Mouse (Mus musculus): ENCODE results near the gene Ldlrad2.
"Not testable (repeated sequence)": the region's sequence is repeated elsewhere in the genome, so short reads cannot be mapped to it uniquely, and the experiment has no call there.

Gene Ldlrad2

DNA sequence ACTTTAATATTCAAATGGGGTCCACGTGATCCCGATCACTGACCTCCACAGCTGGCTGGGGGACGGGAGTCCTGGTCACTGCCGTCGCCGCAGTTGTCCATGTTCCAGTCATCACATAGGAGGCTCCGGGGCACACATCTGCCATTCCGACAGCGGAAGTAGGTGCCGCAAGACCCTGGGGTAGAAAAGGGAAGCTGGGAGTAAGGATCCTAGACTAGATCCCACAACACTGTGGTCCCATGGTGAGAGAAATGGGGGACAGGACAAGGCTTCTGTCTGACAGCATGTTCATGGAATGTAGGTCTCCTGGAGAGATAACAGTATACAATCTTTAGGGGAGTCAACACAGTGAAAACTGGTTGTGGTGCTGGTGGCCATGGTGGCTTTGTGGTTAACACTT, at the start of gene Ldlrad2:
Gene Ldlrad2 (minus strand): TSS at position 101 of the 400 bp plus-strand sequence.
- DNase-seq (ENCODE audit: low read depth, low spot score): no peak

- DNase-seq (ENCODE audit: low read depth, low spot score): no peak
These were observed 48.5 kb upstream of the Ldlrad2 start for GRCm38 (mm10) chr4:137622847-137623246.

DNA sequence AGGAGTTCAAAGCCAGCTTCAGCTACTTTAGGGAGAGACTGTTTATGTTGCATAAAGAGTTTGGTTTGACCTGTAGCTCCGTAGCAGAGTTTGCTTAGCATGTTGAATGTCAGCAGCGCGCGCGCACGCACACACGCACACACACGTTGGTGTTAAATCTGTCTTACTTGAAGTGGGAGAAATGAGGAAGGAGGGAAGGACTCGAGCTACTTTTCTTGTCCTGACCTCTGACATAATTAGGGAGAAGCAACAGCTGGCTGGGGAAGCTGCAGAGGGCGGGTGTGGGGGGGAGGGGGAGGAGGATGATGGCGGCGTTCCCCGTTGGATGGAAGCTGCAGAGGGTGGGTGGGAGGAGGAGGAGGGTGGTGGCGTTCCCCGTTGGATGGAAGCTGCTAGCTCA, 35.9 kb upstream of the Ldlrad2 start:
- no peak for DNase-seq (ENCODE audit: low read depth, low spot score)

GRCm38 (mm10) chr4:137609702-137610101, 35.3 kb upstream of the Ldlrad2 start:
- no peak for DNase-seq (ENCODE audit: low read depth, low spot score)

GRCm38 (mm10) chr4:137609281-137609680, 34.9 kb upstream of the Ldlrad2 start:
- DNase-seq (ENCODE audit: low read depth, low spot score): no peak

DNA sequence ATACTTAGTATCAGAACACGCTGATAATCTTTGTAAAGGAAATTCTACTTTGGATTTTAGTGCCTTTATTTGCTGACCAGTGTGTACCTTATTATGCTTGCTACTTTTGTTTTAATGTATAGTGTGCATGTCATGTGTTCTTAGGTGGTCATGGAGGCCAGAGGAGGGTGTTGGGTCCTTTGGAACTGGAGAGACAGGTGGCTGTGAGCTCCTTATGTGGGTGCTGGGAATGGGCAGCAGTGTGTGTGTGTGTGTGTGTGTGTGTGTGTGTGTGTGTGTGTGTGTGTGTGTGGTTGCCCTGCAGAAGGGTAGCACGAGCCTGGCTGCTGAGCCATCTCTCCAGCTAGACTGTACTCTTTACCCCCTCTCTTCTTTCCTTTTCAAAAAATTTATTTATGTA, 32.7 kb upstream of the Ldlrad2 start:
- DNase-seq (ENCODE audit: low read depth, low spot score): no peak

- DNase-seq (ENCODE audit: low read depth, low spot score): no peak
These were observed 29.2 kb upstream of the Ldlrad2 start for GRCm38 (mm10) chr4:137603449-137604171.

- peak; percentile 66 for DNase-seq (ENCODE audit: low read depth, low spot score)
These were observed 24.2 kb upstream of the Ldlrad2 start for GRCm38 (mm10) chr4:137598577-137598976.

DNA sequence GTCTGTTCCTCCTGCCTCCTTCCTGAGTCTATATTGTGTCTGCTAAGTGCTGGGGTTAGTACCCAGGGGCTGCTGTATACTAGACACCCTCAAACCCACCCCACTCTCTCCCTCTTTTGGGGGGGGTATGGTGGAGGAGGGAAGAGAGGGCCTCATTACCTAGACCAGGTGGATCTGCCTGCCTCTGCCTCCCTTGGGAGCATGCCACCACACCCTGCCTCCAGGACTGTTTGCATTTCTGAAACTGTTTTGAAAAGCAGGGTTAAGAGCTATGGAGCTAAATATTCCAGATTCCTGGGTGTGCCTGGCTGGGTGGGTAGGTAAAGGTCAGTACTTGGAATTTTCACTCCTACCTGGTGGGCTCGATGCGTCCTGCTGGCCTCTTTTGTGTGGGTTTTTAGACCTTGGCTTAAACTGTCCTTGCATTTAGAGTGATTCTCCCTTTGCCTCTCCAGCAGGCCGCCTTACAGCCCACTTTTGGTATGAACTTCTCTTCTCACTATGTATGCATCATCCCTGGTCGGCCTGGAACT, 22.8 kb upstream of the Ldlrad2 start:
- DNase-seq (ENCODE audit: low read depth, low spot score): peak; percentile 86

GRCm38 (mm10) chr4:137594496-137595270, 20.3 kb upstream of the Ldlrad2 start:
- DNase-seq (ENCODE audit: low read depth, low spot score): peak; percentile 68

- DNase-seq (ENCODE audit: low read depth, low spot score): peak; percentile 99
These were observed 19.5 kb upstream of the Ldlrad2 start, which contains the start of gene Usp48 for GRCm38 (mm10) chr4:137593601-137594495. TSS of gene Usp48 (plus strand) at chr4:137593755.

DNA sequence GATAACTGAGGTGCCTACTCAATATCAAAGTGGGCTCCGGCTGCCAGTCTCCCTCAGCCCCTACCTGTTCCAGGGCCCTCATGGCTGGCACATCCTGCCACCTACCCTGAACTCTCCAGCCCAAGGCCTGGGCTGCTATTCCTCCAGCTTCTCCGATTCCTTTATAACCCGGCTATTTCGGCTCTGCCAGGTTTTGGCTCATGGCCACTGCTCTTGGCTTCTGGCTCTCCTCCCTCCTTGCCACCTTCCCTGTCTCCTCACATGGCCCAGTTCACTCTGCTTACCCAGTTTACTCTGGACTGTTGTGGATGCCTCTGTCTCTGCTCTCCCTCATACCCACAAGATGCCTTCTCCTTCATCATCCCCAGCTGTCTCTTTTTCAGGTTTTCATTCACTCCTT, 16.6 kb upstream of the Ldlrad2 start:
- no peak for DNase-seq (ENCODE audit: low read depth, low spot score)

DNA sequence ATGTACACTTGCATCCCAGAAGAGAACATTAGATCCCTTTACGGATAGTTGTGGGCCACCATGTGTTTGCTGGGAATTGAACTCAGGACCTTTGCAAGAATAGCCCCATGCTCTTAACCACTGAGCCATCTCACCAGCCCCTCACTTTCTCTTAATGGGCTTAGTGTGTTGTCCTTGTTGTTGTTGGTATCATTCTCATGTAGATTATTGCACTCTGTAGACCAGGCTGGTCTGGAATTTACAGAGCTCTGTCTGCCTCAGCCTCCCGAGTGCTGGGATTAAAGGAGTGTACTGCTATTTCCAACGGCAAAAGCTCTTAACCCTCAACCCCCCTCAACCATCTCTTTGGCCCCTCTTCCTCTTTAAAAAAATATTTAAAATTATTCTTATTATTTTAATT, 15.2 kb upstream of the Ldlrad2 start:
- peak; percentile 54 for DNase-seq (ENCODE audit: low read depth, low spot score)

- not testable (repeated sequence) for DNase-seq (ENCODE audit: low read depth, low spot score)
These were observed 14.7 kb upstream of the Ldlrad2 start for GRCm38 (mm10) chr4:137589095-137589494.

DNA sequence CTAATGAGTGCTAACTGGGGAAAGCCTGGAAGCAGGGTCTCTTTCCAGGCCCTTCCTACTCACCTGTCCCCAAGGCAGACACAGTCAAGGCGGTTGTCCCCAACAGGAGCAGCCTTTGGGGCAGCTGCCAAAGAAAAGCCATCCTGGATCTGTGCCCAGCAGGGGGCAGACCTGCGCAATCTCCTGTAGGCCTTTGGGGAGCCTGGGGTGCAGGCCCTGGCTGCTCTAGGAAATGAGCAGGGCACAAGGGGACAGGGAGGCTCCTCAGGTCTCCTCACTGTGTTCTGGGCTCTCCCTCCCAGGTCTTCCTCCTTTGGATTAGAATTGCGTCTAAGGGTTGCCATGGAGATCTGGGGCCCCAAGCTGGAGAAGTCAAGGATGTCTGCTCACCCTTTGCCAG, 7.4 kb upstream of the Ldlrad2 start:
- DNase-seq (ENCODE audit: low read depth, low spot score): peak; percentile 73

DNA sequence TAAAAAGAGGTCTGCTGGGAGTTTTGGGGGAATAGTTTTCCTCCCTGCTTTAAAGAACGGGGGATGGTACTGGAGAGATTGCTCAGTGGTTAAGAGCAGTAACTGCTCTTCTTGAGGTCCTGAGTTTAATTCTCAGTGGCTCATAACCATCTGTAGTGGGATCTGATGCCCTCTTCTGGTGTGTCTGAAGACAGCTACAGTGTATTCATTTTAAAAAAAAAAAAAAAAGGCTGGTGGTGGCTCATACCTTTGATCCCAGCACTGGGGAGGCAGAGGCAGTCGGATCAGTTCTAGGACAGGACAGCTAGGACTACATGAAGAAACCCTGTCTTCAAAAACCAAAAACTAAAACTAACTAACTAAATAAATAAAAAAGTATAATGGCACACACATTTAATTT, 5.9 kb upstream of the Ldlrad2 start:
- DNase-seq (ENCODE audit: low read depth, low spot score): no peak

DNA sequence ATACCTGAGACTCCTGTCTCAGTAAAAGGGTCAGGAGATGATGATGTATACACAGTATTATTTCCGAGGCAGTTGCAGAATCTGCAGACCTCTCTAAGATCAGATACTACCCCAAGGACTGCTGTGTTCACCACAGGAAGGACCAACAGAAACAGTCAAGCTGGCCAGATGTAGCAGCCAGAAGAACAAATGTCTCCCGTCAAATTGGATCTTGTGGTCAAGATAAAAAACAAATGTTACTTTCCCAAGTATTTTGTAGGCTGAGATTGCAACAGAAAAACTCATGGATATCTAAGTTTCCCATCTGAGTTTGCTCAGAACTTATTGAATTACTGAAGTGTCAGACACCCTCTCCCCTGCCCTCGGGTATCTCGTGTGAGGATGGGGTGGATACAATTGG, 5.4 kb upstream of the Ldlrad2 start:
- no peak for DNase-seq (ENCODE audit: low read depth, low spot score)

DNA sequence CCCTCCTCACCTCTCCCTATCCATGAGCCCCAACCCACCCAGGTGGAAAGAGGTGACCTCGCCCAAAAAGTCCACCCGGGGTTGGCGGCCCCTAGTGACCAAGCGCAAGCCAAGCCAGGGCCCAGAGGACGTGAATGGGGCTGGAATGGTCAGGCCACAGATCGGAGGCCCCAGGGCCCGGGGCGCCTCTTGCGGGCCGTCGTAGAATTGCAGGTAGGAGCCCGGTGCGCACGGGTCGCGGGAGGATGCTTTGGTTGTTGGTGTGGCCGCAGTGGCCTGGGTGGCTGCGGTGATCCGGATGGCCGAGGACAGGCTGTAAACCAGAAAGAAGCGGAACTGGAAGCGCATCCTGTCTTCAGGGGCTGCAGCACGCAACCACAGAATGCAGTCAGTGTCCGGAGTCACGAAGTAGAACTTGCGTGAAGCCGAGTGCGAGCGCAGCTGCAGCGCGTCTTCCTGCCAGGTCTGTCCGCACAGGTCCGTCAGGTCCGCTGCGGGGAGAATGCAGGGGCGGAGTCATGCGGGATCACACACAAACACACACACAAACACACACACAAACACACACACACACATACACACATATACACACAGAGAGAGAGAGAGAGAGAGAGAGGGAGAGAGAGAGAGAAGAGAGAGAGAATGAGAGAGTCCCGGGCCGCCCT, 3.9 kb upstream of the Ldlrad2 start:
- peak; percentile 87 for DNase-seq (ENCODE audit: low read depth, low spot score)

GRCm38 (mm10) chr4:137577486-137577885, 3.1 kb upstream of the Ldlrad2 start:
- DNase-seq (ENCODE audit: low read depth, low spot score): peak; percentile 39

DNA sequence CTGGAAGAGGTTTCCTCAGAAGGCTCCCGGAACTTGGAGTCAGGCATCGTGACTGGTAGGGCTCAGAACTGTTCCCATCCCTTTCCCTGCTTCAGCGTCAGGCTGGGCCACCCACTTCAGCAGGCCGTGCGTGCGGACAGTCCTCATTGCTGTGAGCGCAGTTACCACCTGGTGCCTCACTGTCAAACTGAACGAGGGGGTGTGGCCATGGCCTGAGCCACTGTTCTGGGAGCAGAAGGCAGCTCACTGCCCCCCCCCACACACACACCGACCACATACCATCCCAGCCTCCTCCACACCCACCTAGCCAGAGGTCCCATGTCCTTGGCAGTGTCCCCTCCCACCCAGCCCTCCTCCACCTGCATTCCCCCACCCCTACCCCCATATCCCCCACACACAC, 4.5 kb downstream of the Ldlrad2 start:
- DNase-seq (ENCODE audit: low read depth, low spot score): peak; percentile 45

DNA sequence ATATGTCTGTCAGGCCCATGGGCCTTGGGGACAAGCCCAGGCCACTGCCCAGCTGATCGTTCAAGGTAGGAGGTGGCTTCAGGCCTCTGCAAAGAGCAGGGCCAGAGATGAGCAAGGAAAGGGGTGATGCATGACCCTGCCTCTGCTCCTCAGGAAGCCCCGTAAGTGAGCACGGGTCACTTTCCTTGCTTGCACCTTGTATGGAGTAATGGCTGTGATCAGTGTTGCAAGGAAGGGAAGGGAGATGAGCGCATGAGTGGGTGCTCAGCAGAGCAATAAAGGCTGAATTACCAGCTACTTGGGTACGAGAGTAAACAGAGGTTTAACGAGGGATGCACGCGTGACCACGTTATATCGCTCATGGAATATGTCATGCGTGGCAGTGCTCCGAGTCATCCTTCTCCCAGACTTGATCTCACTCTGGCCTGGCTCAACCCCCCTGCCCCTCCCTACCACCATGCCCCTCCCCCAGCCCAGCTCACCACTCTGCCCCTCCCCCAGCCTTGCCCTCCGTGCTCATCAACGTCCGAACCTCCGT, 17.6 kb downstream of the Ldlrad2 start:
- no peak for DNase-seq (ENCODE audit: low read depth, low spot score)

All from ZHBTc4 (cell line).